Mouse (Mus musculus) heart, postnatal 0 days (tissue): ENCODE measurements at regions not wholly inside any gene's neighbourhood (a gene's known extent, or its start where the extent isn't known, plus 50 kb on each side); places are given as distances from the start of the nearest gene placed in this dataset.

Experiments
- CTCF ChIP-seq: IDR thresholded peaks from 2 replicates; pipeline ENCODE4 v1.5.1; 2016; ENCODE audit warnings: antibody characterized with exemption, control low read depth, low read depth
- EP300 ChIP-seq: IDR thresholded peaks from 2 replicates; pipeline ENCODE4 v1.6.1; 2016; ENCODE audit warnings: antibody characterized with exemption, low read depth

DNA sequence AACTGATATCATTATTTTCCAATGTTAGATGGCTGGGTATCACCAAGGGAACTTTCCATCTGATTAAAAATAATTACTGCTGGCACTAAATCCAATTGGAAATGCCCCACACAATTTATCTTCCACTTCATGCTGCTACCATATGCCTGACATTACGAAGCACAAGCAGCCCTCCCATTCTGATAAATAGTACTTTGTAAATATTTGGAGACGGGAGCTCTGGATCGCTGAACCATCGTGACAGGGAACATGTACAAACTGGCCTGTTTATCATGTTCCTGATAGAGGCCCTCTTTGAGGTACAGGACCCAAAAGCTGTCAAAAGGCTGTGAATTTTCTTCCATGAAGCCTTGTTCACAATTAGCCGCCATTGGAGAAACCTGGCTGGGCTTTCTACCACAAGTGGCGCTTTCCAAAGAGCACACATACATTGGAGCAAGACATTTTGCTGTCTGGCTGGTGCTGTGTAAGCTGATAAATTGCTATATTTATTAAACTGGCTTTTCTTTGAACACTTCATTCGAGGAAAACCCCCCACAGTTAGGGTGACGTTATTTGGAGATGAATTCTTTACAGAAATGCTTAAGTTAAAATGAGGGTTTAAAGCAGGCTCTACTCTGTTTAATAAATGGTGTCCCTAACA lies 96.5 kb upstream of the Peli2 start:
- no peak for TF ChIP-seq CTCF
- TF ChIP-seq EP300 = no peak
